Mouse (Mus musculus) erythroblast, adult 5-6 weeks (primary cell): ENCODE results near the gene Kif1bp. TPM values are rescaled to one million over a fixed set of nuclear protein-coding genes. Genes with fewer than 3 reads are reported as not detected.
"Not testable (repeated sequence)": the region's sequence is repeated elsewhere in the genome, so short reads cannot be mapped to it uniquely, and the experiment has no call there.

Experiments
- ATAC-seq: replicated peaks from 2 replicates; pipeline ENCODE4 v1.8.0; 2016; ENCODE audit warnings: moderate number of reproducible peaks, mild to moderate bottlenecking, moderate TSS enrichment, inconsistent platforms; ENCODE audit not compliant: poor library complexity, low FRiP score, severe bottlenecking
- total RNA-seq, 2 experiments: library from RNA; stranded (forward) in 1 of 2; stranded (reverse) in 1 of 2; fragments of 150-400 nt in 1 of 2; fragments of 200-764, 138-1000 nt in 1 of 2; gene quantifications; 2 replicates each; pipeline versions ENCODE4 v1.2.3 to v1.2.4; 2015 to 2017; ENCODE audit warnings: low replicate concordance in 2 of 2

The Kif1bp gene
- total RNA-seq, 2 experiments from 2014 or later, result 7.9 to 16.1 TPM

GRCm38 (mm10) chr10:62521763-62522162 is 56.5 kb downstream of the Kif1bp start:
- 0 out of 2 replicates have a peak, but pooled peaks have one; percentile 29 for ATAC-seq

DNA sequence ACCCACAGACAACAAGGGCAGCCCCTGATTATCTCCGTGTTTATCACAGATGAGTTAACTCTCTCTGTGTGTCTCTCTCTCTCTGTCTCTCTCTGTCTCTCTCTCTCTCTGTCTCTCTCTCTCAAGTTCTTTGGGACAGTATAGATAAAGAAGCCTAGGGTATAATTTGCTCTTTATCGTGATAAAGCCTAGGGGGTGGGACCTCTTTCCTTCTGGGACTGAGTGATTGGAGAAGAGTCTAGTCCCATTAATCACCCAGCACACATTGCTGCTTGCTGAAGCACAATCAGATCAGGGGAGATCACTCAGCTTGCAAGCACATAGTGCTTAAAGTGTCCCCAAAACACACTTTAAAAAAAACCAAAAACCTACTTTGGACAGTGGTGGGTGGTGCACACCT is 57.3 kb downstream of the Kif1bp start:
- ATAC-seq, result no peak

DNA sequence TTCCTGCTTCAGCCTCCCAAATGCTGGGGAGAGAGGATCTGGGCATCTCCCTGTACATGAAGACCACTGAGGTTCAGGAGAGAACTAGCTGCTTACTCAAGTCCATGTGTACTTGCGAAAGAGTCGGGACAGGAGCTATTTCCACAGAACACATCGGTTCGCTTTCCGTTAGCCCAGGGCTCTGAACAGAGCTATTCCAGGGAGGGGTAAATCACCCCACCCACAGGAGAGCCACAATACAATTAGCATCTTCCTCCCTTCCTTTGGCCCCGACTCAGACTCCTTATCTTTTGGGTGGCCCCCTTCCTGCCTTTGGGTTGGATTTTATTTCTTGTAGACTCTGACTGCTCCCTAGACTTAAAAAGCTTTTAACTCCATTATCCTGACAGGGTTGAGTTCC is 60.7 kb downstream of the Kif1bp start:
- ATAC-seq, result no peak

- ATAC-seq, result no peak
Measured at GRCm38 (mm10) chr10:62512855-62513254, 65.4 kb downstream of the Kif1bp start.

DNA sequence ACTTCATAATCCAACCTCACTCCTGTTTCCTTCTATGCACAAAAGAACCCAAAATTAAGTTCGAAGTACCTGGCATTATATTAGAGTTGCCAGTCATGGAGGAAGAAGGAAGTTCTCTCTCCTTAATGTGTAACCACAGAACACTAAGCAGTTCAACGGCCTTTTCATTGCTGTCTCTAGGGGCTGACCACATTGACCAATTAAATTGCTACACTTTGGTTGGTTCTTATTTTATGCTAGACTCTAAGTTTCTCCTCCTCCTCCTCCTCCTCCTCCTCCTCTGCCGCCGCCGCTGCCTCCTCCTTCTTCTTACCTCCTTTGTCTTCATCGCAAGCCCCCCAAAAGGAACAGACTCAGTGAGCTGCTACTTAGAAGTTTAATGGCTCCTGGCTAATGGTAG is 66.7 kb downstream of the Kif1bp start:
- ATAC-seq, result no peak

DNA sequence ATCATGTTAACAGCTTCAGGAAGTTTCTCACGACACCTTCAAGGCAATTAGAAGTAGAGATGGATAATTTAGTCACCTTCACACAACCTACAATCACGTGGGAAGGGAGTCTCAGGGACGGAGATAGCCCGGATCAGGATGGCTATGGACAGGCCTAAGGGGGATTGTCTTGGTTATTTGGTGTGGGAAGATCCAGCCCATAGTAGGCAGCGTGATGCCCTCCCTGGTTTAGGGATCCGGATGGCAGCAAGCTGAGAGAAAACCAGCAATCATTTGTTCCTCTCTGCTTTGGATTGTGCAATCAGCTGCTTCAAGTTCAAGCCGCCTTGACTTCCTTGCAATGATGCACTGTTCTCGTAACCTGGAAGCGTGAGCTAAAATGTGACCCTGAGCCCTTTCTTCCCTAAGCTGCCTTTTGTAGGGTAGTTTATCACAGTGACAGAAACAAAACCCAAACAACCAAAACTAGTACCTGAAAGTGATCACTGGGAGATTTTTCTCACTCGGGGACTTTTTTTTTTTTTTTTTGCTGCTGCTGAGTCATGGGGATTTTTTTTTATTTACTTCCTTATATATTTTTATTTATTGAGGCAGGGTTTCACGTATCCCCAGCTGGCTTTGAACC is 69.1 kb downstream of the Kif1bp start:
- no peak for ATAC-seq

DNA sequence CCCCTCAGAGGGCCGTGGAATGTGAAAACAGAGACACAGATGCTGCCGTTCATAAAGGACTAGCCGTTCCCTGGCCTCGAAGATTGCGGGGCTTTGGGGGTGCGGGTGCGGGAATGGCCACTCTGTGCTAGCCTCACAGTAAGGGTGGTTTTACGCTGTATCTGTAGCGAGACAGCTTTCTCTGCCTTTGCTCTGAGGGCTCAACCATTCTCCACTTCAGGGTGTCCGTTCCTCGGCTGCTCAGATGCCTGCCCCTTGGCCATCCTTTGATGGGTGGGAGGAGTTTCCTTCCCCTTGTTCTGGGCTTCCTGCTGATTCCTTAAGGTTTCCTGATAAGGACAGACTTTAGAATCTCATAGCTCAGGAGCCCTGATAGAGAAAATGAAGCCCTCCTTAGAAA is 69.8 kb downstream of the Kif1bp start:
- ATAC-seq, result peak; percentile 15; the same call in 1 of the 2 replicates

GRCm38 (mm10) chr10:62507591-62508308 is 70.5 kb downstream of the Kif1bp start:
- peak; percentile 41 for ATAC-seq

DNA sequence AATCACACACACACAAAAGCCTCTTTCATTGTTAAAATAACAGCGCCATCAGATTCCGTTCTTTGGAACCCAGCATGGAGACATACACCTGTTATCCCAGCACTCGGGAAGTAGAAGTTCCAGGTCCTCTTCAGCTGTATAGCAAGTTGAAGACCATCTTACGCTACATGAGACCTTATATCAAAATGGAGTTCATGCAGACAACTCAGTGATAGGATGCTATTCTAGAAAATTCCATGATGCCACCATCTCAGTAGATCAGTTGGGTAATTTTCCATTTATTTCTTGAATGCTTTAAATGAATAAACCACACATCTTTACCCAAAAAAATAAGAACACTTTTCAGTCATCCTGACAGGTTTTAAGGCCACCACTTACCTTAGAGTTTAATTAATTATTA is 71.2 kb downstream of the Kif1bp start:
- ATAC-seq, result no peak

DNA sequence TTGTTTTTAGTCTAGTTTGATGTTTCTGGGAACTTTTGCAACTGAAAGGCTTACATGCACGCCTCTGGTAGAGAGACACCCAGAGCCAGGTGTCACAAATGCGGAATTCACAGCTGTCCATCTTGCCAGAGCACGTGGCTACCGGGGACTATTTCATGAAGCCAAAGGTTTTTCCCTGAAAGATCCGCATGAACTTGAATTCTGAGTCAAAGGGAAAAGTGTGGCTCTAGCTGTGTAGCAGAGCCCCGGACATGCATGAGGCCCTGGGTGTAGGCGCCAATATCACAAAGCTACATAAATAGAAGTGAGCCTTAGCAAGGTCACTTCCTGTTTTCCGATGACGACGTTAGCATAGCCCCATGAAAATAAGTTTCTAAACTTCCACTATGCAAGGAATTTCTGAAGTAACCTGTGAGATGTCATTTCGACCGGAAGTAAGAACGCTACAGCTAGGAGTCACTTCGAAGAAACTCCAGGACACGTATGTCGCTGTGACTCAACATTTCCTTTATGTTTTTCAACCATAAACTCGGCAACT is 72.2 kb downstream of the Kif1bp start:
- ATAC-seq, result peak; percentile 68

- no peak for ATAC-seq
Measured at GRCm38 (mm10) chr10:62505224-62505983, 72.9 kb downstream of the Kif1bp start.

DNA sequence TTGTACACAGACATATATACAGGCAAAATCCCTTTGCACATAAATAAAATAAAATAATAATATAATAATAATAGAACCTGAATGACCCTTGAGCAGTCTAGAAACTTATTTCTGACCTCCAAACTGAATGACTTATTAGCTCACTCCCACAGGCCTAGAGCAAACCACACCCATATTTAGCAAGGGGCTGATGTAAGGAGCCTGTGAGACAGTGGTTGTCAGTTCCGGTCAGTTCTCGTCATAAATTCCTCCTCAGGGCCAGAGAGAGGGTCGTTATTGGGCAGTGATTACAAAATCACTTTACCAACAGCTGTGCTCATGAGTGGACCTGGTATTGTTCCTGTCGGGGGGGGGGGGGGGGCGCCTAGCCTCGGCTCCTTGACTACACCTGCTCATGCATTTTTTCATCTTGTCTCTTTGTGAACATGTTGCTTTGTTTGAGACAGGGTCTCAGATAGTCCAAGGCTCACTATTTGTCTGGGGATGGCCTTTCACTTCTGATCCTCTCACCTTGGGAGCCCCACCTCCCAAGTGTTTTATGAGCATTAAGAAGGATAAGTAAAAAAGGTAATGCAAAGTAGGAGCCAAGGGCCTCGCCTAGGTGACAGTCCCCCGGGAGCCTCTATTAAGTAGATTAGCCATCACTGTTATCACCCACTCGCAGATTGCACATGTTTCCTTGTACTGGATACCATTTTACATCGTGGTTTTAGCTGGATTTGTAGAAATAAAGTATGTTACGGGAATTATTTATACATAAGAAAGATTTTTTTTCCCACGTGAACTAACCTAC is 74.2 kb downstream of the Kif1bp start:
- 0 out of 2 replicates have a peak, but pooled peaks have one; percentile 34 for ATAC-seq

DNA sequence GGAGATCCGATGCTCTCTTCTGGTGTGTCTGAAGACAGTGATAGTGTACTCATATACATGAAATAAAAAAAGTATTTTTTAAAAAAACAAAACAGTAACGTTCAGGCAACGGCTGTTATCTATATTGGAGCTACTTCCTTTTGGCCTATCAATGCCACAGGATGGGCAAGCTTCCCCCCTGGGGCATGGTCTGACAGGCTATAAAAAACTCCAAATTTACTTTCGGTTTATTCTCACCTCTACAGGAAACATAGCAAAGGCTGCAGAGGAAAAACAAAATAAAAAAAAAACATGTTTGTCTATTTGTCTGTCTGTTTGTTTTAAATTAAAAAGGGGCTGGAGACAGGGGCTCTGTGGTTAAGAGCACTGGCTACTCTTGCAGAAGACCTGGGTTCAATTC is 74.9 kb downstream of the Kif1bp start:
- ATAC-seq, result no peak

DNA sequence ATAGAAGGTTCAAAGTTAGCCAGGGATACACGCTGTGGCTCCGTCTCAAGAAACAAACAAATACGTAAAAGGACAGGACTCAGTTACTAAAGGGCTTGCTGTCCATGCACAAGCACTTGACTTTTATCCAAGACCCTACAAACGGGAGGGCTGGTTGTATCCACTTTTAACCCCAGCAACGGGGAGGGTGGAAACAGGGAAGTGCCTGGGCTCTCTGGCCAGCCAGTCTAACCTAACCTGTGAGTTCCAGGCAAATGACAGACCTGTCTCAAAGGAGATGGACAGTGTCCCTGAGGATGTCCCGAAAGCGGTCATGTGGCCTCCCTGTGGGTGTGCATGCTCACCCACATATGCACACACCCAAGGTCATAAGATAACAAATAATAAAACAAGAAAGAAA is 76.3 kb downstream of the Kif1bp start:
- no peak for ATAC-seq

DNA sequence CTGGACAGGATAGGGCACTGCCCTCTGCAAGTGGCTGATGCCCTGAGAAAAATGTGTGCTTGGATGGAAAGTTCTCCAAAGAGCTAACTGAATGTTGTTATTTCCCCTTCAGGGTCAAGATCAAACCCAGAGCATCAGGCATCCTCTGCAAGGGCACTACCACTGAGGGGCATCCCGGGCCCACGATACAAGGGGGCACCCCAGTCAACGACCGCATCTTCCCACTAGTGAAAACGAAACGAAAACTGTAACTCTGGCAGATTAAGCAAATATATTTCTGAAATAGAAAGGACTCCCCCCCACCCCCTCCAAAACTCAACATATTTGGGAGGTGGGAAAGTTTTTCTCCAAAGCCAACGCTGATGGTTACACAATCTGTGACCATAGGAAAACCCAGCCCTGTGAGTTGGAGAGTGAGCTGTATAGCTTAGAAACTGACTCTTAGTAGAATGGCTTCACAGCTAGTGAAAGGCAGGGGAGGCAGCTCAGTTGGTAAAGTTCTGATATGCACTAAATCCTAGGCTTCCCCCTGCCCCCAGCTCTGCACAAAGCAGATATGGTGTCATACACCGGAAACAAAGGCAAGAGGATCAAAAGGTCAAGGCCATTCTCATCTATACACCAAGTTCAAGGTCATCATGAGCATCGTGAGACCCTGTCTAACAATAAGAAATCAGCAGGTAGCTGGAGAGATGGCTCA is 77.2 kb downstream of the Kif1bp start:
- ATAC-seq, result no peak; the same call in 1 of the 2 replicates

GRCm38 (mm10) chr10:62500088-62500915 is 78.0 kb downstream of the Kif1bp start:
- ATAC-seq, result peak; percentile 81

DNA sequence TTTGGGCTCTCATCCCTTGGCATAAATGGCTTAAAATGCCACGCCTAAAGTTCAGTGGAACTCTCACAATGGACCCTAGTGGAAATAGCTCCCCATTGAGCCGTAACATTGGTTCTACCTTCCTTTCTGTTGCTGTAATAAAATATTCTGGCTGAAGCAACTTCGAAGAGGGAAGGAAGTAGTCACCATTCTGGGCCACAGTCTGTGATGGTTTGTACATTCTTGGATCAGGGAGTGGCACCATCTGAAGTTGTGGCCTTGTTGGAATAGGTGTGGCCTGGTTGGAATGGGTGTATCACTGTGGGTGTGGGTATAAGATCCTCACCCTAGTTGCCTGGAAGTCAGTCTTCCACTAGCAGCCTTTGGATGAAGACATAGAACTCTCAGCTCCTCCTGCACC is 86.6 kb downstream of the Kif1bp start:
- ATAC-seq, result not testable (repeated sequence)
